Mouse (Mus musculus) mouse embryonic stem cell (cell line): ENCODE data around the gene Metrn.

ENCODE experiments used
- in situ Hi-C, 2 experiments: fragments of 300-500 bp; cut with MboI; formaldehyde crosslinking; loops; 1 replicate in 1 of 2; 3 replicates in 1 of 2; pipeline ENCODE4 v1.14.3; 2019 to 2020; ENCODE audit warnings: low sequenced_read_pairs in 2 of 2, low pct_unique_long_range_greater_than_20kb in 1 of 2, mixed read lengths in 1 of 2; ENCODE audit not compliant: unreplicated experiment in 1 of 2

Metrn gene

GRCm38 (mm10) chr17:25810890-25811289, 14.0 kb upstream of the Metrn start:
- in situ Hi-C loops, result no loop called here

GRCm38 (mm10) chr17:25809606-25810340, 12.8 kb upstream of the Metrn start:
- in situ Hi-C loops, result loop anchor here in 1 of 2 experiments (10.0 kb wide), 1 partner anchor 105 kb away; no protein-coding TSS in a partner anchor

GRCm38 (mm10) chr17:25808789-25809605, 12.1 kb upstream of the Metrn start, which contains the start of gene Fbxl16:
Fbxl16 (plus strand) TSS chr17:25809085.
- in situ Hi-C loops, result loop anchor here in 1 of 2 experiments (10.0 kb wide), 1 partner anchor 104 kb away; no protein-coding TSS in a partner anchor

- in situ Hi-C loops, result loop anchor here in 1 of 2 experiments (10.0 kb wide), 1 partner anchor 103 kb away; no protein-coding TSS in a partner anchor
These were observed 11.1 kb upstream of the Metrn start for GRCm38 (mm10) chr17:25808028-25808427.

- in situ Hi-C loops, result loop anchor here in 1 of 2 experiments (10.0 kb wide), 1 partner anchor 103 kb away; no protein-coding TSS in a partner anchor
These were observed 10.5 kb upstream of the Metrn start for GRCm38 (mm10) chr17:25807452-25807851.

- in situ Hi-C loops, result loop anchor here in 1 of 2 experiments (10.0 kb wide), 1 partner anchor 102 kb away; no protein-coding TSS in a partner anchor
These were observed 9.6 kb upstream of the Metrn start for GRCm38 (mm10) chr17:25806507-25806906.

GRCm38 (mm10) chr17:25802825-25803517, 6.0 kb upstream of the Metrn start:
- in situ Hi-C loops, result loop anchor here in 1 of 2 experiments (10.0 kb wide), 1 partner anchor 98 kb away; no protein-coding TSS in a partner anchor

- in situ Hi-C loops, result loop anchor here in 1 of 2 experiments (10.0 kb wide), 1 partner anchor 96 kb away; no protein-coding TSS in a partner anchor
These were observed 4.1 kb upstream of the Metrn start for GRCm38 (mm10) chr17:25801029-25801428.

GRCm38 (mm10) chr17:25796211-25796771, 645 bp downstream of the Metrn start:
- in situ Hi-C loops, result loop anchor here (10.0 kb wide), 2 partner anchors 61 to 321 kb away; partner anchors contain the start of gene Mslnl (in 1 of the 2)

GRCm38 (mm10) chr17:25795609-25796092, 1.3 kb downstream of the Metrn start, which contains the start of gene AC134908.4:
AC134908.4 (minus strand) TSS chr17:25795659.
- in situ Hi-C loops, result loop anchor here (10.0 kb wide), 2 partner anchors 61 to 321 kb away; partner anchors contain the start of gene Mslnl (in 1 of the 2)

- in situ Hi-C loops, result loop anchor here (10.0 kb wide), 2 partner anchors 60 to 320 kb away; partner anchors contain the start of gene Mslnl (in 1 of the 2)
These were observed 1.9 kb downstream of the Metrn start for GRCm38 (mm10) chr17:25794998-25795397.

- in situ Hi-C loops, result loop anchor here (10.0 kb wide), 2 partner anchors 59 to 319 kb away; partner anchors contain the start of gene Mslnl (in 1 of the 2)
These were observed 2.7 kb downstream of the Metrn start for GRCm38 (mm10) chr17:25794197-25794596.

- in situ Hi-C loops, result loop anchor here (10.0 kb wide), 2 partner anchors 58 to 318 kb away; partner anchors contain the start of gene Mslnl (in 1 of the 2)
These were observed 4.3 kb downstream of the Metrn start, which contains the start of gene Fam173a for GRCm38 (mm10) chr17:25792615-25793014. Fam173a (minus strand) TSS chr17:25792901.

GRCm38 (mm10) chr17:25791843-25792527, 5.0 kb downstream of the Metrn start:
- in situ Hi-C loops, result loop anchor here (10.0 kb wide), 2 partner anchors 57 to 317 kb away; partner anchors contain the start of gene Mslnl (in 1 of the 2)

- in situ Hi-C loops, result loop anchor here (10.0 kb wide), 2 partner anchors 57 to 317 kb away; partner anchors contain the start of gene Mslnl (in 1 of the 2)
These were observed 5.6 kb downstream of the Metrn start for GRCm38 (mm10) chr17:25791320-25791842.

GRCm38 (mm10) chr17:25786781-25787504, 10.0 kb downstream of the Metrn start:
- in situ Hi-C loops, result no loop called here
